Mouse (Mus musculus) liver, embryonic 14 days (tissue): Measurements from ENCODE around the gene Cyp21a1. TPM values are rescaled to one million over a fixed set of nuclear protein-coding genes. Genes with fewer than 3 reads are reported as not detected.

Source experiments
- polyA plus RNA-seq: library from polyadenylated mRNA; depleted of rRNA; stranded (reverse); fragments of >200 nt; gene quantifications from 2 replicates; pipeline ENCODE4 v1.2.3, GENCODE M21; 2012; rRNA removed

The Cyp21a1 gene
- polyA plus RNA-seq: 0.03 TPM in 1 of 2 replicates, not detected in the other

DNA sequence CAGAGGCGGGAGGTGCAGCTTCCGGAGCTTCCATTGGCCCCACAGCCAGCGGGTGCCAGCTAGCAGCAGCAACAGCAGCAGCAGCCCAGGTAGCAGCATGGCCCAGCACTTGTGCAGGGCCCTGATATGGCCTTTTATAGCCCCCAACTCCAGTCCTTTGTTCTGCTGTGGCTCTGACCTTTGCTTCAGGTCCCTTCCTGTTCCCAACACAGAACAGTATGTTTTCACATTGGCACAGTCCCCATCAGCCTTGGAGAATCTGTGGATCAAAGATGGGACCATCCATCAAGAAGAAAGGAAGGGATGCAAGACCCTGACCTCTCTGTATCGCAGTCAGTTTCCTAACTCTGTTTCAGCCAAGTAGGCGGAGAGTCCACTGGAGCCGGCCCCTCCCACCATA, at the start of gene Cyp21a1:
Cyp21a1 (minus strand) TSS at position 261 of the 400 bp plus-strand sequence.

DNA sequence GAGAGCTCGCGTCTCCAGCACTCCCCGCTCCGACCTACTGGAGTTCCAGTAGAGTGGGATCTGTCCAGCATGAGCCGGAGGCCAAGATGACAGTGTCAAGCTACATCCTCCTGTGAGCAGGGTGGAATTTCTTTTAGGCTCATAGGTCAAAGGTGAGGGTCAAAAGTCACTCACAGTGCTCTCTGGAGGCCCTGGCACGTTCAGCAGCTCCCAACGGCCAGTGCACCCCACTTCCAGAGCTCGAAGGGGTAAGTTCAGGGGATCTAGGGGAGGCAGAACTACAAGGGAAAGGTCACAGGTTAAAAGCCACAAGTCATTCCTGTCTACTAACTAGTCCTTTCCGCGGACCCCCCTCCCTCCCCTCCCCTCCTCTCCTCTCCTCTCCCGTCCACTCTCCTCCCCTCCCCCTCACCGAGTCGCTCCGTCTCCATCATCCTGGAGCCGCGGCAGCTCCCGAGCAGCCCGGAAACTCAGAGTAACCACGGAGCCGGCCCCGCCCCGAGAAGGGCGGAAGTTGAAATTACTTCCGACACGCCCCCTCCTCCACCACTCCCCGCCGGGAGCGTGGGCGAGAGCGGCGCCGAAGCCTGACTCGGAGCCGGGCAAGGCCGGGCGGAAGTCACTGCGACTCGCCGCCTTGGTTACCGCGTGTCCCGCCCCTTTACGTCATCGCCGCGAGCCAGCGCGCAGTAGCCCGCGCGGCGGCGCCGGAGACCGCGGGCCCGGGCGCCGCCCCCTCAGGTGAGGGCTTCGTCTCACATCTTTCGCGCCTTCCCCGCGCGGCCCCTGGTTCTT, 45.6 kb upstream of the Cyp21a1 start, which contains the start of the genes Skiv2l and Nelfe:
Skiv2l (minus strand) TSS at position 489 of the 795 bp plus-strand sequence.
Nelfe (plus strand) TSS at position 670 of the 795 bp plus-strand sequence.

GRCm38 (mm10) chr17:34836856-34837221, 32.5 kb upstream of the Cyp21a1 start, which contains the start of the genes Stk19 and Dxo:
Gene Stk19, minus strand, starts transcription at chr17:34836945.
Gene Dxo, plus strand, starts transcription at chr17:34837019.

Other genes starting within 250 kb of the Cyp21a1 start
- gene Notch4, start 240.3 kb downstream of the Cyp21a1 start, polyA plus RNA-seq: 0.58 and 0.70 TPM in 2 replicates
- gene Gpsm3, start 214.8 kb downstream of the Cyp21a1 start, polyA plus RNA-seq: 3.5 and 4.0 TPM in 2 replicates
- gene Pbx2, start 213.3 kb downstream of the Cyp21a1 start, polyA plus RNA-seq: 21.8 and 22.1 TPM in 2 replicates
- 1.3 and 1.4 TPM in 2 replicates for gene Ager, start 206.7 kb downstream of the Cyp21a1 start, polyA plus RNA-seq
- 49.5 and 53.6 TPM in 2 replicates for gene Rnf5, start 200.9 kb downstream of the Cyp21a1 start, polyA plus RNA-seq
- 29.1 and 33.0 TPM in 2 replicates for gene Agpat1, start 200.3 kb downstream of the Cyp21a1 start, polyA plus RNA-seq
- 0.37 and 0.54 TPM in 2 replicates for gene Egfl8, start 188.6 kb downstream of the Cyp21a1 start, polyA plus RNA-seq
- 8.7 and 11.0 TPM in 2 replicates for gene Ppt2, start 176.1 kb downstream of the Cyp21a1 start, polyA plus RNA-seq
- gene Prrt1, start 175.0 kb downstream of the Cyp21a1 start, polyA plus RNA-seq: 0.02 and 0.03 TPM in 2 replicates
- gene Fkbpl, start 159.8 kb downstream of the Cyp21a1 start, polyA plus RNA-seq: 1.6 and 1.7 TPM in 2 replicates
- gene Atf6b, start 157.4 kb downstream of the Cyp21a1 start, polyA plus RNA-seq: 13.3 and 14.6 TPM in 2 replicates
- 0.14 and 0.15 TPM in 2 replicates for gene Tnxb, start 134.0 kb downstream of the Cyp21a1 start, polyA plus RNA-seq
- gene C4b, start 60.7 kb downstream of the Cyp21a1 start, polyA plus RNA-seq: 2.5 and 3.3 TPM in 2 replicates
- 15.6 and 17.8 TPM in 2 replicates for gene Stk19, start 32.4 kb upstream of the Cyp21a1 start, polyA plus RNA-seq
- 22.0 and 28.0 TPM in 2 replicates for gene Dxo, start 32.5 kb upstream of the Cyp21a1 start, polyA plus RNA-seq
- 19.0 and 22.2 TPM in 2 replicates for gene Skiv2l, start 45.6 kb upstream of the Cyp21a1 start, polyA plus RNA-seq
- 43.8 and 44.0 TPM in 2 replicates for gene Nelfe, start 45.8 kb upstream of the Cyp21a1 start, polyA plus RNA-seq
- 157 and 169 TPM in 2 replicates for gene Cfb, start 58.0 kb upstream of the Cyp21a1 start, polyA plus RNA-seq
- 5.7 and 6.1 TPM in 2 replicates for gene Zbtb12, start 74.9 kb upstream of the Cyp21a1 start, polyA plus RNA-seq
- gene Gm20547, start 77.5 kb upstream of the Cyp21a1 start, polyA plus RNA-seq: not detected in 2 replicates
- 14.2 and 18.4 TPM in 2 replicates for gene C2, start 93.7 kb upstream of the Cyp21a1 start, polyA plus RNA-seq
- 27.3 and 28.0 TPM in 2 replicates for gene Ehmt2, start 93.9 kb upstream of the Cyp21a1 start, polyA plus RNA-seq
- 1.1 and 1.3 TPM in 2 replicates for gene Slc44a4, start 109.9 kb upstream of the Cyp21a1 start, polyA plus RNA-seq
- 8.4 and 10.5 TPM in 2 replicates for gene Neu1, start 126.7 kb upstream of the Cyp21a1 start, polyA plus RNA-seq
- gene Hspa1b, start 154.7 kb upstream of the Cyp21a1 start, polyA plus RNA-seq: 1.1 and 1.3 TPM in 2 replicates
- gene Gm20481, start 165.4 kb upstream of the Cyp21a1 start, polyA plus RNA-seq: not detected in 2 replicates
- 0.58 and 0.67 TPM in 2 replicates for gene Hspa1a, start 167.6 kb upstream of the Cyp21a1 start, polyA plus RNA-seq
- gene Hspa1l, start 168.1 kb upstream of the Cyp21a1 start, polyA plus RNA-seq: 0.02 TPM in 2 replicates
- 106 and 129 TPM in 2 replicates for gene Lsm2, start 177.3 kb upstream of the Cyp21a1 start, polyA plus RNA-seq
- 58.0 and 65.7 TPM in 2 replicates for gene Vars, start 196.4 kb upstream of the Cyp21a1 start, polyA plus RNA-seq
- gene Vwa7, start 212.0 kb upstream of the Cyp21a1 start, polyA plus RNA-seq: 0.12 and 0.20 TPM in 2 replicates
- 2.0 TPM in 2 replicates for gene Sapcd1, start 223.5 kb upstream of the Cyp21a1 start, polyA plus RNA-seq
- 3.3 and 4.1 TPM in 2 replicates for gene Msh5, start 242.2 kb upstream of the Cyp21a1 start, polyA plus RNA-seq
- gene Clic1, start 245.4 kb upstream of the Cyp21a1 start, polyA plus RNA-seq: 70.1 and 85.9 TPM in 2 replicates